Mouse (Mus musculus): ENCODE data around the gene Dnah11. TPM values are rescaled to one million over a fixed set of nuclear protein-coding genes. Genes with fewer than 3 reads are reported as not detected.

Dnah11 gene
- polyA plus RNA-seq (2017; shearing (Covaris generic)) = 0.41 TPM

DNA sequence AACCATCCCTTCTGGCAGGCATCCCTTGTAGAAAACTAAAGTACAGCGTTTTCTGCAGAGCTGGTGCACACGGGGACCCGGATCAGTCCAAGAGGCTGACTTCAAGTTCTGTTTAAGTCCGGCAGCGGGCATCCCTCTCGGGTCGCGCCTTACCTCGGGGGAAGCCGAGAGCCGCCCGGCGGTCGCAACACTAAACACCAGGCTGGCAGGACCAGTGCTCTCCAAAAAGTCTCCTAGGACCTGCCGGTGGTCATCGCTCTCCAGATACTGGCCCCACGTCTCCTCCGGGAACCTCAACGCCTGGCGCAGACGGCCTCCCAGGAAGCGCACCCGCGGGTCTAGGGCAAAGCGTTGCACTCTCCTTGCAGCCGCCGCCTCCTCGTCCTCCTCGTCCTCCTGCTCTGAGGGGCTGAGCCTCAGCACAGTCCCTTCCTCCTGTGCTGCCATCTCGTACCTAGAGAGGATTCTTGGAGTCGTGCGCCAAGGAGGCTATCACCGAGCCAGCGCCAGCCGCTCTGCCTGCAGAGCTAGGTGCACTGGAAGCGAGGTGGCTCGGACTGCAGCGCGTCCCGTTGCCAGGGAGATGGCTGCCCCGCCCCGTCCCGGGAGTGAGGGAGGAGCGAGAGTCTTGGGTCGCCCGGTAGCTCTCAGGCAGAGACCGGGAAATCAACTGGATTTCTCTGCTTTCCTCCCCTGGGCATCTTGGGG, at the start of gene Dnah11:
TSS of gene Dnah11 (minus strand) at position 658 of the 708 bp plus-strand sequence.

Other genes with a start within 250 kb of the Dnah11 start
- 28.8 TPM for gene Sp4, start 102.4 kb upstream of the Dnah11 start, polyA plus RNA-seq (2017; shearing (Covaris generic))